Mouse (Mus musculus): ENCODE measurements around the gene Agtpbp1. TPM values are rescaled to one million over a fixed set of nuclear protein-coding genes. Genes with fewer than 3 reads are reported as not detected.

Gene Agtpbp1
- polyA plus RNA-seq, 1 experiment from 2014 or later = 7.3 TPM

DNA sequence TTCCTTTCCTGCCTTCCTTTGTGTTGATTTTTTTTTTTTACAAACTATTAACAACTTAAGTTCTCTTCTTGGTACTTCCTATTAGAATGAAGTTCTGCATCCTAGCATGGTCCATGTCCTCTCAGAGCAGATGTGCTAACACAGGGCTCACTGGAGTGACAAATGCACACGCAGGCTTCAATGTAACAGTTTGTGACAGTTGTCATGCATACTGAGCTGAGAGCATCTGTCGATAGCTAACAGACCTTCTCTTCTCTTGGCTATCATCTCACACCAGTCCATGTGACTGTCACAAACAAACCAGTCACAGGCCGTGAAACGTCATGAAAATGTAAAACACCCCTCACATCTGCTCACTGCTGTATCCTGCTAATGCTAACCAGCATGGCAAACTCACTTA is 50.7 kb downstream of the Agtpbp1 start:
- Histone ChIP-seq H3K27ac (ENCODE audit: low read length) (no peak overlapping the region), H3K36me3 (ENCODE audit: control insufficient read depth, insufficient read depth) (no peaks in the 10 kb centered on the region), H3K9ac (ENCODE audit: low read depth, low read length) (no peak overlapping the region), H3K9me3 (replicated peaks; ENCODE audit: control insufficient read depth, low read length) (no peaks in the 10 kb centered on the region), H3K4me1 (ENCODE audit: control insufficient read depth, low read depth, low read length) (no peaks in the 10 kb centered on the region), H3K27me3 (ENCODE audit: control insufficient read depth, insufficient read depth, low read depth, low read length) (no peaks in the 10 kb centered on the region), H3K4me2 (ENCODE audit: low read depth, low read length) (no peak overlapping the region), H3K4me3 (ENCODE audit: low read depth, low read length) (no peak overlapping the region)
- WGBS (ENCODE audit: insufficient replicate concordance) = 76% methylated on average over 4 of the region's 4 CpGs
- ATAC-seq (ENCODE audit: low read depth) = no peak

DNA sequence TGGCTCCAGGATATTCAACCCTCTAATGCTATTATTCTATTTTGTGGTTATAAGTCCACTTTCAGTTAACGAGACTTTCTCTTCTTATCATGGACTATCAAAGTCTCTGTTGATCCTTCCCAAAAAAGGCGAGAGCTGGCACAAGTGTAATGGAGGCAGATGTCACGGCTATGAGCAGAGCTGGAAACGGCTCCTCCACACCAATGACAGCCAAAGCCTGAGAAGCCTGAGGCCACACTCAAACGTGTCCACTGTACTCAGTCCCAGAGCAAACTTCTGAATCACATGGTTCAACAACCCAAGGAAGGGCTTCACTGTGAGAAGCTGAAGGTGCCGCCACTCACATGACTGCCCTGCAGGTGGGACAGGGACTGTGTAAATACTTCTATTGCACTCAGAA is 51.7 kb downstream of the Agtpbp1 start:
- Histone ChIP-seq H3K27ac (ENCODE audit: low read length) (no peak overlapping the region), H3K9me3 (replicated peaks; ENCODE audit: control insufficient read depth, low read length) (no peaks in the 10 kb centered on the region), H3K36me3 (ENCODE audit: control insufficient read depth, insufficient read depth) (no peaks in the 10 kb centered on the region), H3K9ac (ENCODE audit: low read depth, low read length) (no peak overlapping the region), H3K4me3 (ENCODE audit: low read depth, low read length) (no peak overlapping the region), H3K4me2 (ENCODE audit: low read depth, low read length) (no peak overlapping the region), H3K4me1 (ENCODE audit: control insufficient read depth, low read depth, low read length) (no peaks in the 10 kb centered on the region), H3K27me3 (ENCODE audit: control insufficient read depth, insufficient read depth, low read depth, low read length) (no peaks in the 10 kb centered on the region)
- WGBS (ENCODE audit: insufficient replicate concordance) = 78% methylated on average over 6 of the region's 6 CpGs
- no peak for ATAC-seq (ENCODE audit: low read depth)

DNA sequence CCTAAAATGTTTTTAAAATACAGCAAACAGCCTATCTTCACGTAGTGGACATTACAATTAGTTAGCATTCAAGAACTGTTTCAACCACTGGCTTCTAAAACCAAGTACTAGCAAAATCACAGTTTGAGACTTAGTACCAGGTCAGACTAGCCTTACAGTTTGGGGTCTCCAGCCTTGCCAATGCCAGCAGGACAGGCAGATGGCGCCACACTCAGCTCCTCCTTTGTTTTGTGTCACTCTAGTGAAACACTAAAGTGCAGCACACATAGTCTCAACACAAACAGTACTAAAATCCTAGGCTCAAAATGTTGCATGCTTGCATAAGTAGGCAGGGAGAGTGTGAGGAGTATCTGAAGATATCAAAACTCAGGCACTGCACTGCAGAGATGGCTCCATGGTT is 53.8 kb downstream of the Agtpbp1 start:
- no peaks in the 10 kb centered on the region; the same call in 1 of the 2 replicates for H3K36me3 ChIP-seq (ENCODE audit: control insufficient read depth, insufficient read depth)
- no peaks in the 10 kb centered on the region for H3K9me3 ChIP-seq (replicated peaks; ENCODE audit: control insufficient read depth, low read length)
- no peaks in the 10 kb centered on the region for H3K4me1 ChIP-seq (ENCODE audit: control insufficient read depth, low read depth, low read length)
- no peak overlapping the region for H3K4me3 ChIP-seq (ENCODE audit: low read depth, low read length)
- WGBS (ENCODE audit: insufficient replicate concordance) = 71% methylated on average over 2 of the region's 2 CpGs
- ATAC-seq (ENCODE audit: low read depth) = no peak
- H3K27me3 ChIP-seq (ENCODE audit: control insufficient read depth, insufficient read depth, low read depth, low read length) = no peaks in the 10 kb centered on the region
- H3K27ac ChIP-seq (ENCODE audit: low read length) = no peak overlapping the region
- H3K9ac ChIP-seq (ENCODE audit: low read depth, low read length) = no peak overlapping the region
- H3K4me2 ChIP-seq (ENCODE audit: low read depth, low read length) = no peak overlapping the region

DNA sequence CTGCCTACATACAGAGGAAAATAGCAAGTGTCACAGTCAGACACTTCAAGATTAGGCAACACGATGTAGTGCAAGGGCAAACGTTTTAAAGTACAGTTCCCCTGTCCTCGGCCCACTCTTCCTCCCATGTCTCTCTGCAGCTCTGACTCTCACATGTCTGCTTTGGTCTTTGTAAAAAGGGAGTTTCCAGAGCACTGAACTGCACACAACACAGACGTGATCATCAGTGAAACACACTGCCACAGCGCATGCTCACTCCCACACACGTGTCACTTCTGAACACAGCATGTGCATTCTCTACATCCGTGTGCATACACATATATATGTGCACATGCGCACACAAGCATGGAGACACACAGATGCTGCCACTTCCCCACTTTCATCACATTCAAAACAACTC is 54.5 kb downstream of the Agtpbp1 start:
- Histone ChIP-seq H3K9me3 (replicated peaks; ENCODE audit: control insufficient read depth, low read length) (no peaks in the 10 kb centered on the region), H3K4me3 (ENCODE audit: low read depth, low read length) (no peak overlapping the region), H3K27me3 (ENCODE audit: control insufficient read depth, insufficient read depth, low read depth, low read length) (no peaks in the 10 kb centered on the region), H3K36me3 (ENCODE audit: control insufficient read depth, insufficient read depth) (no peaks in the 10 kb centered on the region; the same call in 1 of the 2 replicates), H3K9ac (ENCODE audit: low read depth, low read length) (no peak overlapping the region), H3K27ac (ENCODE audit: low read length) (no peak overlapping the region), H3K4me1 (ENCODE audit: control insufficient read depth, low read depth, low read length) (no peaks in the 10 kb centered on the region), H3K4me2 (ENCODE audit: low read depth, low read length) (no peak overlapping the region)
- ATAC-seq (ENCODE audit: low read depth) = no peak
- 78% methylated on average over 8 of the region's 8 CpGs for whole genome bisulfite sequencing (ENCODE audit: insufficient replicate concordance)

DNA sequence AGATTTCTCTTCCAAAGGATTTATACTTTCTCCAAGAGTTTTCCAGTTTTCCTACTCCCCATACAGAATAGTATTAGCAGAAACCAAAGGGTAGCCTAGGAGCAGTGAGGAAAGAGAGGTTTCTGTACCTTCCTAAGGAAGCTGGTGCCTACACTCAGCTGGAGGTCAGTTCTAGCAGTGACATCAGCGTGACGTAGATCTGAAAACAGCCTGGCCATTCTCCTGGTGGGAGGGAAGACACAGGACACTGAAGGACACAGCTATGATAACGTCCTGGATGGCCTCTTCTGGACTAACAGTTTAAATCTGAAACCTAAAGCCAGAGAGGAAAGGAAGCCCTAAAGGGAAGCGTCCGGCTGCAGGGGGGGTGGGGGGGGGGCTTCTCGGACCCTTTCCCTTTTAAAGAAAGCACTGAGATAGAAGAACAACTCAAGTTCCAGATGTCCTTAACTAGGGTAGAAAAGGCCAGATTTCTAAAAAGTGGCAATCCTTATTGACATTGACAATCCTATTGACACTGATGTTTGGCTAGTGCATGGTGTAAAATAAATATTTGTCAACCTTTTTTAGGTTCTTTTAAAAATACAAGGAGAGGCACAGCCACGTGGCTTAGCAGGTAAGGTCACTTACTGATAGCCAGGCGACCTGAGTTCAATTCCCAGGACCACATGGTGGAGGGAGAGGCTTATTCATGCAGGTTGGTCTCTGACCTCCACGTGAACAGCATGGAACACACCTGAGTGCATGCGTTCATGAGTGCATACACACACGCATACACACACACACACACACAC is 63.6 kb downstream of the Agtpbp1 start:
- no peaks in the 10 kb centered on the region; the same call in 1 of the 2 replicates for H3K36me3 ChIP-seq (ENCODE audit: control insufficient read depth, insufficient read depth)
- 61% methylated on average over 11 of the region's 11 CpGs for WGBS (ENCODE audit: insufficient replicate concordance)
- no peak overlapping the region for H3K9ac ChIP-seq (ENCODE audit: low read depth, low read length)
- no peaks in the 10 kb centered on the region for H3K9me3 ChIP-seq (replicated peaks; ENCODE audit: control insufficient read depth, low read length)
- no peak overlapping the region for H3K4me2 ChIP-seq (ENCODE audit: low read depth, low read length)
- peak; percentile 61; the same call in 1 of the 2 replicates for ATAC-seq (ENCODE audit: low read depth)
- no peaks in the 10 kb centered on the region for H3K27me3 ChIP-seq (ENCODE audit: control insufficient read depth, insufficient read depth, low read depth, low read length)
- H3K27ac ChIP-seq (ENCODE audit: low read length) = no peak overlapping the region
- no peaks in the 10 kb centered on the region; the same call in 1 of the 2 replicates for H3K4me1 ChIP-seq (ENCODE audit: control insufficient read depth, low read depth, low read length)
- no peak overlapping the region for H3K4me3 ChIP-seq (ENCODE audit: low read depth, low read length)

DNA sequence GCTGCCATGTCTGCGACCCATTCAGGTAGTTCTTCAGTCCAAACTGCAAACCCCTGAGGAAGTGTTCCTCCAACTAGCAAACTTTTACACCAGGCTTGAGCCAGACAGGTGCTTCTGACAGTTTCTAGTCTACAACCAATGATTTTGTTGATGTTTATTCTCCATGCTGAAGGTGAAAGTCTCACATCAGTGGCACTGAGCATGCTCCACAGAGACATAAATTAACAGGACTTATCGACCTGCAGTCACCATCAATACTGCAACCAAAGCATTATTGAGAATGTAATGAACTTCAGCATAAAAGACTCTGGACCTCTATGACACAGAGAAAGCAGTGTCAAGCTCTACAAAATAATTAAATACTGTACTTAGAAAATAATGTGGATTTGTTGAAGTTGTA is 64.2 kb downstream of the Agtpbp1 start:
- no peak overlapping the region for H3K27ac ChIP-seq (ENCODE audit: low read length)
- 78% methylated on average over 2 of the region's 2 CpGs for WGBS (ENCODE audit: insufficient replicate concordance)

DNA sequence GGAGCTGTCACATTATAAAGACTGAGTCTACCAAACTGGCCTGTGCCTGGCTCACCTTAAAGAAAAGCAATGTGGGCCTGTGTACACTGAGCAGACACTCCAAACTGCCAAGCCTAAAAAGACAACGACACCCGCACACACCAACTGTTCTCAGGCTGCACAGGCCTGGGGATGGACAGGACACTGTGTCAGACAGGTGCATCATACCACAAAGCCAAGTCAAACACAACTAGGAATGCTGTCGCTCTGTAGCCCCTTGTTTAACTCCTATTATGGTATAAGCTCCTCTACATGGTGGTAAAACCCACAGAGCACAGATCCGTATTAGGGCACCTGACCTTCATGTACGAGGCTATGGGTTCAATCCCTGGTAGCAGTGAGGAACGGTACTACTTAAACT is 65.5 kb downstream of the Agtpbp1 start:
- H3K4me1 ChIP-seq (ENCODE audit: control insufficient read depth, low read depth, low read length) = no peaks in the 10 kb centered on the region; the same call in 1 of the 2 replicates
- no peak overlapping the region for H3K27ac ChIP-seq (ENCODE audit: low read length)
- H3K9ac ChIP-seq (ENCODE audit: low read depth, low read length) = no peak overlapping the region
- no peaks in the 10 kb centered on the region for H3K27me3 ChIP-seq (ENCODE audit: control insufficient read depth, insufficient read depth, low read depth, low read length)
- H3K36me3 ChIP-seq (ENCODE audit: control insufficient read depth, insufficient read depth) = no peaks in the 10 kb centered on the region
- WGBS (ENCODE audit: insufficient replicate concordance) = 77% methylated on average over 6 of the region's 6 CpGs
- H3K9me3 ChIP-seq (replicated peaks; ENCODE audit: control insufficient read depth, low read length) = no peaks in the 10 kb centered on the region
- ATAC-seq (ENCODE audit: low read depth) = no peak
- H3K4me2 ChIP-seq (ENCODE audit: low read depth, low read length) = no peak overlapping the region
- H3K4me3 ChIP-seq (ENCODE audit: low read depth, low read length) = no peak overlapping the region

More for the DNA sequence above, 64.2 kb downstream of the Agtpbp1 start:
- Histone ChIP-seq H3K27me3 (ENCODE audit: control insufficient read depth, insufficient read depth, low read depth, low read length) (no peaks in the 10 kb centered on the region), H3K4me3 (ENCODE audit: low read depth, low read length) (no peak overlapping the region), H3K4me1 (ENCODE audit: control insufficient read depth, low read depth, low read length) (no peaks in the 10 kb centered on the region; the same call in 1 of the 2 replicates), H3K36me3 (ENCODE audit: control insufficient read depth, insufficient read depth) (no peaks in the 10 kb centered on the region), H3K9ac (ENCODE audit: low read depth, low read length) (no peak overlapping the region), H3K9me3 (replicated peaks; ENCODE audit: control insufficient read depth, low read length) (no peaks in the 10 kb centered on the region), H3K4me2 (ENCODE audit: low read depth, low read length) (no peak overlapping the region)
- ATAC-seq (ENCODE audit: low read depth) = no peak

DNA sequence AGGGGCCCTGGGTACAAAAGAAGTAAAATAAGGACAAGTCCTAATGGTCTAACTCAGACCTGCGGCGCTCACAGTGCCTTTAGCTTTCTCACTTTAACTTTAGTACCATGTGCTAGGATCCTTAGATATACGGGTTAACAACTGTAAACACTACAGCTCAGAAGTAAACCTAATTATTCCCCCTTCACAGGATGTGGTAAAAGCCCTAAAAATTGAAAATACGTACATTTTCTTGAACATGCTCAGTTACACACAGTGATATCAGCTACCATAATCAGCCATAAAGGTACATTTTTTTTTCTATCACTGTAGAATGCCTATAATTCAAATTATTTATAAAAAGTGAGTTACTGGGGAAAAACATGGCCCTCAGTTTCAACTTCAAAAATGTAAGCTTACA is 67.0 kb downstream of the Agtpbp1 start:
- no peak overlapping the region for H3K4me2 ChIP-seq (ENCODE audit: low read depth, low read length)

DNA sequence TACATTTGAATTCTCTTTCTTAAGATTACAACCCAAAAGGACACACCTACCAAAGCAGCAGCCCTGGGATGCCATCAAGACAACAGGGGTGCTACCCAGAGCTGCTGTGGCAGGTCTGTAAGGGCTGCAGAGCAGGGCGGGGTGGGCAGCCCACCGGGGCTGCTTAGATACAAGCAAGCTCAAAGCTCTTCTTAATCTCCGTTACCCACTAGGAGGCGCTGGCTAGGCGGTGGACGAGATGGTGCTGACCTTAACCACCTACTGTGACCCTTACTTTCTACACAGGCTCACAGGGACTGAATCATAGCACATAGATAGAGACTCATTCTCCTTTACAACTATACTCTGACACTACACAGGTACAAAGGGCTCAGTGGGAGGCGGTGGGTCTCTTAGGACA is 70.0 kb downstream of the Agtpbp1 start:
- H3K27ac ChIP-seq (ENCODE audit: low read length) = no peak overlapping the region
- H3K27me3 ChIP-seq (ENCODE audit: control insufficient read depth, insufficient read depth, low read depth, low read length) = no peaks in the 10 kb centered on the region
- H3K9ac ChIP-seq (ENCODE audit: low read depth, low read length) = no peak overlapping the region
- 30% methylated on average over 7 of the region's 7 CpGs for WGBS (ENCODE audit: insufficient replicate concordance)
- H3K4me2 ChIP-seq (ENCODE audit: low read depth, low read length) = no peak overlapping the region
- 0 out of 2 replicates have a peak, but pooled peaks cover 3% of the 10 kb centered on the region for H3K36me3 ChIP-seq (ENCODE audit: control insufficient read depth, insufficient read depth)
- no peaks in the 10 kb centered on the region for H3K9me3 ChIP-seq (replicated peaks; ENCODE audit: control insufficient read depth, low read length)
- no peaks in the 10 kb centered on the region for H3K4me1 ChIP-seq (ENCODE audit: control insufficient read depth, low read depth, low read length)
- ATAC-seq (ENCODE audit: low read depth) = 0 out of 2 replicates have a peak, but pooled peaks have one; percentile 35
- H3K4me3 ChIP-seq (ENCODE audit: low read depth, low read length) = no peak overlapping the region

More for the DNA sequence above, 67.0 kb downstream of the Agtpbp1 start:
- Histone ChIP-seq H3K9me3 (replicated peaks; ENCODE audit: control insufficient read depth, low read length) (no peaks in the 10 kb centered on the region), H3K4me3 (ENCODE audit: low read depth, low read length) (no peak overlapping the region), H3K9ac (ENCODE audit: low read depth, low read length) (no peak overlapping the region), H3K4me1 (ENCODE audit: control insufficient read depth, low read depth, low read length) (no peaks in the 10 kb centered on the region; the same call in 1 of the 2 replicates), H3K27me3 (ENCODE audit: control insufficient read depth, insufficient read depth, low read depth, low read length) (no peaks in the 10 kb centered on the region), H3K36me3 (ENCODE audit: control insufficient read depth, insufficient read depth) (0 out of 2 replicates have a peak, but pooled peaks cover 3% of the 10 kb centered on the region), H3K27ac (ENCODE audit: low read length) (no peak overlapping the region)
- 74% methylated on average over 4 of the region's 4 CpGs for WGBS (ENCODE audit: insufficient replicate concordance)
- ATAC-seq (ENCODE audit: low read depth) = no peak
